Mouse (Mus musculus) adrenal gland, adult 2 months (tissue): ENCODE results near the gene Scfd2. TPM values are rescaled to one million over a fixed set of nuclear protein-coding genes. Genes with fewer than 3 reads are reported as not detected.

ENCODE experiments used
- DNase-seq: peaks from one replicate; pipeline ENCODE4 v3.0.0; 2021
- polyA plus RNA-seq: library from polyadenylated mRNA; depleted of rRNA; stranded (reverse); fragments of >200 nt; gene quantifications from 2 replicates; pipeline ENCODE4 v1.2.3, GENCODE M21; 2012
- total RNA-seq, 2 experiments: library from RNA; stranded (reverse); gene quantifications; 2 replicates each; pipeline ENCODE4 v1.2.3; 2021

The Scfd2 gene
- total and polyA plus RNA-seq, 3 experiments, result 18.1 to 28.6 (median 21.6) TPM

GRCm38 (mm10) chr5:74365408-74365807 lies 166.2 kb downstream of the Scfd2 start:
- DNase-seq, result no peak

- no peak for DNase-seq
These were observed 168.3 kb downstream of the Scfd2 start for GRCm38 (mm10) chr5:74363296-74363695.

- DNase-seq, result no peak
These were observed 170.0 kb downstream of the Scfd2 start for GRCm38 (mm10) chr5:74361531-74361930.

DNA sequence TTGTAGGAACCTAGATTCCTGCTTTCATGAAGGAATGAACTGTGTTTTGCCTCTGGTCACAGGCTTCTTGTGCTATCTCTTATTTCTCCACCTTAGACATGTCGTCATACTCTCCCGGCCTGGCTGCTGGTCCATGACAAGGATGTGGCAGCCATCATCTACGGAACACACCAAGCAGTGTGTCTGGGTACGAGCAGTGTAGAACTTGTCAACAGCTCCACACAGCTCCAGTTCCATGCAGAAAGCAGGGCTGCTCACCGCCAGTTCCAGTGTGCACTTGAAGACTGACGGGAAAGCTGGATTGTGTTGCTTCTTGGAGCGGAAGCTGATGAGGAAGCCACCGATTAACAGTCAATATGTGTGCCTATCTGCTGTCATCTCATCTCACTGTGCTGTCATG lies 173.5 kb downstream of the Scfd2 start:
- no peak for DNase-seq

DNA sequence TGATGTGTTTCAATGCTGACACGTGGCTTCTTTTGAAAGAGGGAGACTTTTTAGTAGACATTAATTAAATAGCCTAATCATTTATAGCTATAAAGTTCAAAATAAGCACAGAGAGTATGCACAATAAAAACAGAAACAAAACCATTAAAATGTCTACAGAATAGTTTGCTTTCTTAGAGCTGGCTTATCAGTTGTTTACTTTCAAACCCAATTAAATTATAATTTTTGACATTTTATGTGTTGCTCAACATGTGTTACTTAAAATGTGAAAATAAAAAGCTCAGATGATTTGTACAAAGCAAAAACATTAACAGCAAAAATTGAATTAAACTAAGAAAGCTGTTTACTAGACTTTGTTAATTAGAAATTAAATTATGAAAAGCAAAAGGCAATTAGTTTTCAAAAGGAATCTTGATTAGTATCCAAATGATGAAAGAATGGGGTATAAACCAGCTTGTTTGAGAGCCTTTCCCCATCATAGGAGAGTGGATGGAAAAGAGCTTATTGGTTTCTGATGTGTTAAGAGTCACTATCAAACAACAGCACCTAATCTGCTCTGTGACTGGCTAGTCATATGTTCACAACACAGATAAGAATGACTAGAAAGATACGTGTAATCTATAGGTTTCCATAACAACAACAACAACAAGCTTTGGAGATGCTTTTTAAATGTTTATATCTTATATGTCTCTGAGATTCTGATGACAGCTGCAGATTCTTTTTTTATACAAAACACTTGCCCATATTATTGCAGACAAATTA lies 176.0 kb downstream of the Scfd2 start:
- DNase-seq, result no peak

DNA sequence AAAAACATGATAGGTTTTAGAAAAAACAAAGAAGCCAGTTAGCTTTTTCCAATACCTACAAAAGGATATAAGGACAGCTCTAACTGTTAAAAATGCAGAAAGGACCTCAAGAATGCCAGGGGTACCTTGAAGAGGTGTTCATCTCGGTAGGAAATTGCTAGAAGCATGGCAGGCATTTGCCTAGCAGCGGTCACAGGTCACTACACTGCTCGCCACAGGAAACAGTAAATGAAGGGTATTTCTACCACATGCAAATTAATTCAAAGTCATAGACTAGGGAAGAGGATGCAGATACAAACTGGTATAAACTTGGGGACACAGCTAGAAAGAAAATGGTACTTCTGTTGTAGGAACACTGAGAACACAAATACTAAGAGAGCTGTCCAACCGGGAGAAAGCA lies 180.7 kb downstream of the Scfd2 start:
- no peak for DNase-seq

GRCm38 (mm10) chr5:74348079-74348870 lies 183.3 kb downstream of the Scfd2 start:
- DNase-seq, result no peak

DNA sequence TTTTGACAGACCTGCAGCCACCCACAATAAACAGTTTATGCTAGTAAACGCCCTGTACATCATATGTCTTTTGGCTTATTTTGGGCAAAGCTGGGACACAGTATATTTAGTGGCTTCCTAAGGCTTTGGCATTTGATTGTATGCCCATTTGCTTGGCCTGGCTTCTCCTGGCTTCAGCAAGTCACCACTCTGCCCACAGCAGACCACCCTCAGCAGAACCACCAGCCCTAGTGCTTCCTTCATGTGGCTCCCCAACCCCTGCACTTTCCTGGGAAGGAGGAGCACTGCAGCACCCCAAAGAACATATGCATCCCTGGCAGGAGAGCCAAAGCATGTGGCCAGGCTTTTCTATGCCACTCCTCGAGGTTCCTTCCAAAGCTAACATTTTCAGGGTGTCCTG lies 188.5 kb downstream of the Scfd2 start:
- no peak for DNase-seq

DNA sequence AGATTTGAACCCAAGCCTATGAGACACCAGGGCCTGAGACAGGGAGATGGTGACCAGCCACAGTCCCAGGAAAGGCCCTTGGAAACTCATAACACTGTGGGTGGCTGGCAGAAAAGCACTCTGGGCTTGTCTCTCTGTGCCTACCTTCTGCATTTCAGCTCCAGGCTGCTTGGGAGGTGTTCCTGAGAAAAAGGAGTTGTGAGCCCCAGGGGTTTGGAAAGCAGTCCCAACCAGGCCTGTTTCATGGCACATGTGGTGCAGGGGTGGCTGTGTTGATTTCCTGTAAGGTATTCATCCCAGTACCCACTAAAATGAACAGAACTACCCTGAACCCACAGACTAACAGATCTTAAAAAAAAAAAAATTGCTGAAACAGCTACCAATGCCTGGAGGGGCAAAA lies 189.0 kb downstream of the Scfd2 start:
- DNase-seq, result no peak

GRCm38 (mm10) chr5:74337491-74337890 lies 194.1 kb downstream of the Scfd2 start:
- no peak for DNase-seq

- DNase-seq, result no peak
These were observed 194.8 kb downstream of the Scfd2 start for GRCm38 (mm10) chr5:74336780-74337179.

GRCm38 (mm10) chr5:74333258-74333657 lies 198.3 kb downstream of the Scfd2 start:
- DNase-seq, result no peak

DNA sequence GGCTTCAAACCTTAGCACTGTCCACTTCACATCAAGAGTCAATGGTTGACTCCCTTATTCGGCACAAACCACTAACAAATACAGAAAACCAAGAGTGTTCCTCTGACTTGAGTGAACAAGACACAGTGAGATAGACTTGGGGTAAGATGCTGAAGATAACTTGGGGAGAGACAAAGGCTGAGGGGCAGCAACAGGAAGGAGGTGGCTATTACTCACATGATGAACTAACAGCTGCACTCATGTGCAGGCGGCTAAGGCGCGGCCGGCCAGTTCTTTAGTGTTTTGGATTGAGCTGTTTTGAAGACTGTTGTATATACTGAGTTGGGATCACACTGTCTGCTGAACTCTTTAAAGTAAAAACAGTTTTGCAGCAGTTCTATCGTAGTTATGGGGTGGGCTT lies 205.3 kb downstream of the Scfd2 start:
- DNase-seq, result no peak

DNA sequence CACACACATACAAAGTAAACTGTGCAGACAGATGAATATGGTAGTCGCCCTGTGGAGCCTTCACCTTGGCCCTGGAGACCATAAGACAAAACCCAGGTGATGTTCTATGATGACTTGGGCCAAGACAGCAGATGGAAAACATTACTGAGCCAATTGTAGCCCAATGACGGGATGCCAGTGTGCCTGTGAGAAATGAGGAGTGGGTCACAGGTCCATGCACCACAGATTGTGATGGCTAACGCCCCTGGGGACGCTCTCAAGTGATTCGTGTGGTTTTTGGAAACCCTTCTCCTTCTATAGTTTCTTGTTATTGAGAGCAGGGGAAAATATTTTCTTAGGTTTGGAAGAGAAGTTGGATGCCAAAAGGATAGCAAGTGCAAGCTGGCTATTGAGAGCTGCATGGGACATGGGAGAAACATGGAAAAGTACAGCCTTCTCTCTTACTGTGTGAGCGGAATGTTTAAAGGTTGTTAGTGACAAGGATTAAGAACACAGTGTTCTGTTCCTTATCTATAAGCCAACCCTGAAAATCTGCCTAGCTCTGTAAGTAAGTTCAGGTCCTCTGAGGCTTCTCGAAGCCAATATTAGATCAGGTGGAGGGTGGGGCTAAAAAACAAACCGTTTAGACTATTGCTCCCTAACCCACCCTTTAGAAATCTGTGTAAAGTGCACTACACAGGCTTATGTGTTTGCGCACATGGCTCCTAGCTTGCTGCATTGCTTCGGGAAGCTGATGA lies 210.4 kb downstream of the Scfd2 start:
- DNase-seq, result no peak

GRCm38 (mm10) chr5:74319551-74319950 lies 212.0 kb downstream of the Scfd2 start:
- no peak for DNase-seq

GRCm38 (mm10) chr5:74317174-74317573 lies 214.4 kb downstream of the Scfd2 start:
- DNase-seq, result no peak

- no peak for DNase-seq
These were observed 215.1 kb downstream of the Scfd2 start for GRCm38 (mm10) chr5:74316333-74316945.

DNA sequence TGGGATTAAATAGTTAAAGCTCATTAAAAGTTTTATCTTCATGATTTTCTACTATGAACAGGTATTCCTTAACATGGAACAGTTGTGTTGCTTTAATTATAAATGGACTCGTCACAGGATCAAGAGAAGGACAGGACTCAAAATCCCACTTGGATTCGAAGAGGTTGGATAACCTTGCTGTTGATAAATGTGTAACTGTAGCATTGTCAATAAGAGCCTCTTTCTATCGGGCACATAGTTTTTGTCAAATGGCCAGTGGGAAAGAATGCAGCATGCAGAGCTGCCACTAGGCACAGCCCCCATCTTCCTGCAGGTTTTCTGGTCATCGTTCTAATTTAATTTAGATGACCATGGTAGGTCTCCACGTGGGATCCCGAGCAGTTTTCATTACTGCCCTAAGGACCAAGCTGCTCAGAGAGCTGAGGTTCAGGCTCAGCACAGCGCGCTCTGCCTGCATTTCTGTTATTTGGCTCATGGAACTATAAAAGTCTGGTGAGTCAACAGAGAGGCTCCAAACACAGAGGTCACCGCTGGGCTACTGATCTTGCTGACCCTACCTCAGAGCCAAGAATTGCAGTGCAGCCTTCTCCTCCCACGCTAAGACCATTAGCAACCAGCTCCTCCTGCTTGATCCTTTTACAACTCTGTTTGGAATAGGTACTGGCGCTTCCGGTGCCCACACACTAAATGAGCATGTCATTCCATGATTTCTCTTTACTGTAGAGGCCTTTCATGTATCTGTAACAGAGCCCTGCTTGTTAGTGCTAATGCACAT lies 215.9 kb downstream of the Scfd2 start:
- peak; percentile 67 for DNase-seq

DNA sequence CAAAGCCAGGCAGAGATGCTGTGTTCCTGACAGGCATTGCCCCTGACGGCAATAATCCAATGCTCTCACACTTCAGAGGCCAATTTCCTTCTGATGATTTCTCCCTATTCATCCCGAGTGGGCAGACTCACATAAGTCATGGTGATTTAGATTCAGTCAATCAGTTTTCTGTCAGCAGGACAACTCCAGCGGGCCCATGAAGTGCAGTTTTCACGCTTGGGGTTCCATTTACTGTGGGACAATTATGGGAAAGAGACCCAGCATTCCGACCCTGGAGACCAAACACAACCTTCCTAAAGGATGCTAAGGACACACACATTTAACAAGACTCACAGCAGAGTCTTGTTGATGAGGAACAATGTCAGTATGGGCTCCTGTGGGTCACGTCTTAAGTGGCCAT lies 217.1 kb downstream of the Scfd2 start:
- no peak for DNase-seq

DNA sequence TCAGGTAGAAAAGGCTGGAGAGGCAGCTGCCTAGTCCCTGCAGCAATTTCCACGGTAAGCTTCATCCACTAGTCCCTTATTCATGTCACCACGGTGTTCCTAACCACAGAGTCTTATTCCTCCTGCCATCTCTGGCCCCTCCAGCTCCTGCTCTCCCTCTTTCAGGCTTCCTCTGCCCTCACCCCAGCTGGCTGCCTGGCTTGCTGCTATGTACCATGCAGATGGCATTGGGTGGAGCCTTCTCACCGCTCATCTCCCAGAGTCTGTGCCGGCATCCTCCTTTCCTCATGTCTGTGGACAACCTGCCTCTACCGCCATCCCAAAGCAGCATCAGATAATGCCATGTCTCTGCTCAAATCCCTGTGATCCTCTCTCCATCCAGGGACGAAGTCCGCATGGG lies 218.0 kb downstream of the Scfd2 start:
- no peak for DNase-seq

GRCm38 (mm10) chr5:74311865-74312264 lies 219.7 kb downstream of the Scfd2 start:
- DNase-seq, result no peak
